Mouse (Mus musculus) naive thymus-derived CD4-positive, alpha-beta T cell, adult 5 months (primary cell): Measurements from ENCODE around the gene Rtcb. TPM values are rescaled to one million over a fixed set of nuclear protein-coding genes. Genes with fewer than 3 reads are reported as not detected.

Experiments used
- polyA plus RNA-seq: library from polyadenylated mRNA; unstranded; fragments of 100-300 nt; shearing (Covaris generic); gene quantifications from one replicate; pipeline ENCODE4 v1.2.1, GENCODE M21; 2017

Rtcb gene
- polyA plus RNA-seq: 98.1 TPM

GRCm38 (mm10) chr10:85957464-85957950 is at the start of gene Rtcb:
TSS of gene Rtcb (minus strand) at chr10:85957823.

GRCm38 (mm10) chr10:85927676-85928445 is 29.8 kb downstream of the Rtcb start, which contains the start of gene Ascl4:
TSS of gene Ascl4 (plus strand) at chr10:85927681.

GRCm38 (mm10) chr10:85916498-85917309 is 40.9 kb downstream of the Rtcb start, which contains the start of gene Prdm4:
TSS of gene Prdm4 (minus strand) at chr10:85917142.

Other genes with a start within 250 kb of the Rtcb start
- 53.8 TPM for gene Pwp1, start 128.3 kb downstream of the Rtcb start, polyA plus RNA-seq
- gene Prdm4, start 40.7 kb downstream of the Rtcb start, polyA plus RNA-seq: 31.4 TPM
- 0.17 TPM for gene Ascl4, start 30.1 kb downstream of the Rtcb start, polyA plus RNA-seq
- gene Bpifc, start 54.1 kb upstream of the Rtcb start, polyA plus RNA-seq: not detected
- gene Fbxo7, start 64.1 kb upstream of the Rtcb start, polyA plus RNA-seq: 66.9 TPM